Mouse (Mus musculus): ENCODE measurements around the gene B4galnt1.

DNA sequence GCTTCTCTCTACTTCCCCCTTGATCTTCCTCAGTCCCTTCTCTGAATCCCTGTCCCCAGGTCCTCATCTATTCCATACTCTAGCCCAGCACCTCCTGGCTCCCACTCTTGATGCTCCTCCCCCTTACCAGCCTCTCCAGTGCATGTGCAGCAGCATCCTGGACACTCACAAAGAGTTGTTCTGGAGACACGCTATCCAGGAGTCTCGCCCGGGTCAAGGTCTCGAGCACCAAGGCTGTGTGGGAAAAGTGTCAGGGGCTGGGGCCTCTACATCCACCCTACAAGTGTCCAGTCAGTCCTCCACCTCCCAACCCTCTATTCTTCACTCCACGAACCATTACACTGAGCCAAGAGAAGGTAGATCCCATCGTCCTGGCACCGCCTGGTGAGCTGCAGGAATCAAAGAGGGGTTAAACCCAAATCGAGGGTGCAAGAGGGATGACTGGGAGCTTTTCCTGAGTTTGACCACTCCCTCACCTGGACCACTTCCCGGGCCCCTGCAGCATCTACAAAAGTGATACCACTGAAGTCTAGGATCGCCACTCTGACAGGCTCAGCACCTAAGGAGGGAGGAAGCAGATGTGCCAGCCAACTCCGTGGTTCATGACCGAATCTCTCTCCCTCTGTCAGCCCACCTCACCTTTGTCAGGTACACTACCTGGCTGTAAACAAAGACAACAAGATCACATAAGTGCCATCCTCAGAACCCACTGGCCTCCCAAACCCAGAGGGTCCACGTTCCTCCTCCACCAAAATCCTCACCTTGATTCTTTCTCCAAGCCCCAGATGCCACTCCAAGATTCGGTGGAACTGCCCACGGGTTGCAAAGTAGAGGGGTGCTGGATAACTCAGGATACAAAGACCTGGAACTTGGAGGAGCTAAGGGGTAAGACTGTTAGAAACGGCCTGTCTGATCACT is 8.4 kb downstream of the B4galnt1 start:
- no peak for TF ChIP-seq CTCF (IDR thresholded peaks at IDR 0.05; ENCODE audit: extremely low read depth, insufficient read depth, insufficient read length, insufficient replicate concordance)
- no peak for TF ChIP-seq POLR2A (IDR thresholded peaks at IDR 0.05; ENCODE audit: low read depth, low read length)

Data from spleen, adult 2 months (tissue).